Mouse (Mus musculus) megakaryocyte, embryonic 14.5 days (primary cell): ENCODE data around the gene Nomo1. TPM values are rescaled to one million over a fixed set of nuclear protein-coding genes. Genes with fewer than 3 reads are reported as not detected.

Experiments
- H3K27me3 ChIP-seq: replicated peaks from 2 replicates; pipeline ENCODE3; 2012; ENCODE audit warnings: inconsistent platforms
- H3K36me3 ChIP-seq: replicated peaks from 2 replicates; pipeline ENCODE3; 2012; ENCODE audit warnings: low read length, inconsistent platforms, mixed read lengths
- H3K4me1 ChIP-seq: 2 replicates; pipeline ENCODE4 v1.6.1; 2012; ENCODE audit warnings: inconsistent platforms
- H3K4me3 ChIP-seq: replicated peaks from 2 replicates; pipeline ENCODE3; 2012; ENCODE audit warnings: moderate library complexity, mild to moderate bottlenecking, inconsistent platforms
- H3K9me3 ChIP-seq: 2 replicates; pipeline ENCODE4 v1.6.1; 2012; ENCODE audit warnings: inconsistent platforms
- FLI1 ChIP-seq: IDR thresholded peaks from 2 replicates; pipeline ENCODE4 v1.6.1; 2012; ENCODE audit warnings: low read length, inconsistent platforms, mixed read lengths
- GATA1 ChIP-seq: IDR thresholded peaks from 3 replicates; pipeline ENCODE4 v1.6.1; 2012; ENCODE audit warnings: mixed read lengths, low read length, inconsistent platforms, borderline replicate concordance
- polyA plus RNA-seq: library from polyadenylated mRNA; stranded (reverse); fragments of >175 nt; gene quantifications from 2 replicates; pipeline ENCODE4 v1.2.3, GENCODE M21; 2012; ENCODE audit warnings: low replicate concordance; ENCODE audit not compliant: insufficient read depth

Gene Nomo1
- polyA plus RNA-seq, result 172 and 218 TPM in 2 replicates

- Histone ChIP-seq H3K4me1 (peaks cover 72% of the 10 kb centered on the region), H3K27me3 (peaks cover 2% of the 10 kb centered on the region), H3K4me3 (peak within 1 kb of the TSS; percentile 98), H3K36me3 (peaks cover 23% of the 10 kb centered on the region), H3K9me3 (no peaks in the 10 kb centered on the region)
- TF ChIP-seq FLI1 (no peak), GATA1 (no peak)
Measured at GRCm38 (mm10) chr7:46033109-46033869, at the start of gene Nomo1. Nomo1 (plus strand) TSS chr7:46033698.

DNA sequence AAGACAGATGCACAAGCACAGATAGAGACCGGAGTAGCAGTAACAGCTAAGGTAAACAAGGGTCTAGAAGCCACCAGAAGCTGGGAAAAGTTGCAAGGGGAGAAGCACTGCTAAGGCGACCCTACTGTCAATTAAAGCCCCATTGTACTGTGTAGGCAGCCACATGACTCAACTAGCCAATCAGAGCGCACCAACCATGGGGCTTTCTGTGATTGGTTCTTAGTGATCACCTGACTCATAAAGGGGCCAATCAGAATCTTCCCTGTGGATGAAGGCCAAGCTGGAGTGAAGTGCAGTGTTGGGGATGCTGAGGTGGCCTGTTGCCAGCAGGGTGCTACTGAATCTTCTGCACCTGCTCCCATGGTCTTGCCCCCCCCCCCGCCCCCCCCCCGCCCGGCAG lies 46.6 kb upstream of the Nomo1 start:
- H3K36me3 ChIP-seq, result no peaks in the 10 kb centered on the region
- no peak for TF ChIP-seq FLI1
- peaks cover 59% of the 10 kb centered on the region for H3K27me3 ChIP-seq
- H3K4me3 ChIP-seq, result no peak overlapping the region
- no peaks in the 10 kb centered on the region for H3K9me3 ChIP-seq
- H3K4me1 ChIP-seq, result peaks cover 3% of the 10 kb centered on the region; the same call in 1 of the 2 replicates

- peaks cover 3% of the 10 kb centered on the region; the same call in 1 of the 2 replicates for H3K4me1 ChIP-seq
- H3K27me3 ChIP-seq, result peaks cover 55% of the 10 kb centered on the region
- H3K36me3 ChIP-seq, result no peaks in the 10 kb centered on the region
- TF ChIP-seq GATA1, result no peak
- no peak for TF ChIP-seq FLI1
- H3K9me3 ChIP-seq, result no peaks in the 10 kb centered on the region; the same call in 1 of the 2 replicates
- no peak overlapping the region for H3K4me3 ChIP-seq
Measured at GRCm38 (mm10) chr7:45988344-45988743, 45.2 kb upstream of the Nomo1 start.

GRCm38 (mm10) chr7:45992470-45992869 lies 41.0 kb upstream of the Nomo1 start:
- Histone ChIP-seq H3K9me3 (no peaks in the 10 kb centered on the region; the same call in 1 of the 2 replicates), H3K4me3 (no peak overlapping the region), H3K27me3 (peaks cover 64% of the 10 kb centered on the region), H3K36me3 (no peaks in the 10 kb centered on the region), H3K4me1 (peaks cover 3% of the 10 kb centered on the region; the same call in 1 of the 2 replicates)
- no peak for TF ChIP-seq GATA1
- TF ChIP-seq FLI1, result no peak

- Histone ChIP-seq H3K4me1 (peaks cover 3% of the 10 kb centered on the region; the same call in 1 of the 2 replicates), H3K36me3 (no peaks in the 10 kb centered on the region)
Measured at GRCm38 (mm10) chr7:46000577-46000976, 32.9 kb upstream of the Nomo1 start.

GRCm38 (mm10) chr7:46002748-46003147 lies 30.8 kb upstream of the Nomo1 start:
- peaks cover 5% of the 10 kb centered on the region; the same call in 1 of the 2 replicates for H3K9me3 ChIP-seq
- TF ChIP-seq GATA1, result no peak
- TF ChIP-seq FLI1, result no peak
- H3K4me3 ChIP-seq, result no peak overlapping the region
- peaks cover 63% of the 10 kb centered on the region for H3K27me3 ChIP-seq
- peaks cover 3% of the 10 kb centered on the region; the same call in 1 of the 2 replicates for H3K4me1 ChIP-seq
- no peaks in the 10 kb centered on the region for H3K36me3 ChIP-seq

More at GRCm38 (mm10) chr7:46000577-46000976, 32.9 kb upstream of the Nomo1 start:
- Histone ChIP-seq H3K4me3 (no peak overlapping the region), H3K27me3 (peaks cover 72% of the 10 kb centered on the region), H3K9me3 (peaks cover 5% of the 10 kb centered on the region; the same call in 1 of the 2 replicates)
- TF ChIP-seq GATA1 (no peak), FLI1 (no peak)

GRCm38 (mm10) chr7:46009578-46009977 lies 23.9 kb upstream of the Nomo1 start:
- H3K4me3 ChIP-seq, result peak overlapping the region; percentile 87
- no peaks in the 10 kb centered on the region for H3K36me3 ChIP-seq
- TF ChIP-seq GATA1 (no peak), FLI1 (no peak)
- H3K9me3 ChIP-seq, result no peaks in the 10 kb centered on the region
- peaks cover 55% of the 10 kb centered on the region for H3K27me3 ChIP-seq
- peaks cover 27% of the 10 kb centered on the region for H3K4me1 ChIP-seq

GRCm38 (mm10) chr7:46012121-46012520 lies 21.4 kb upstream of the Nomo1 start:
- H3K4me1 ChIP-seq, result peaks cover 37% of the 10 kb centered on the region
- TF ChIP-seq FLI1 (no peak), GATA1 (no peak)
- peaks cover 53% of the 10 kb centered on the region for H3K27me3 ChIP-seq
- no peaks in the 10 kb centered on the region for H3K36me3 ChIP-seq
- H3K4me3 ChIP-seq, result no peak overlapping the region
- H3K9me3 ChIP-seq, result no peaks in the 10 kb centered on the region

DNA sequence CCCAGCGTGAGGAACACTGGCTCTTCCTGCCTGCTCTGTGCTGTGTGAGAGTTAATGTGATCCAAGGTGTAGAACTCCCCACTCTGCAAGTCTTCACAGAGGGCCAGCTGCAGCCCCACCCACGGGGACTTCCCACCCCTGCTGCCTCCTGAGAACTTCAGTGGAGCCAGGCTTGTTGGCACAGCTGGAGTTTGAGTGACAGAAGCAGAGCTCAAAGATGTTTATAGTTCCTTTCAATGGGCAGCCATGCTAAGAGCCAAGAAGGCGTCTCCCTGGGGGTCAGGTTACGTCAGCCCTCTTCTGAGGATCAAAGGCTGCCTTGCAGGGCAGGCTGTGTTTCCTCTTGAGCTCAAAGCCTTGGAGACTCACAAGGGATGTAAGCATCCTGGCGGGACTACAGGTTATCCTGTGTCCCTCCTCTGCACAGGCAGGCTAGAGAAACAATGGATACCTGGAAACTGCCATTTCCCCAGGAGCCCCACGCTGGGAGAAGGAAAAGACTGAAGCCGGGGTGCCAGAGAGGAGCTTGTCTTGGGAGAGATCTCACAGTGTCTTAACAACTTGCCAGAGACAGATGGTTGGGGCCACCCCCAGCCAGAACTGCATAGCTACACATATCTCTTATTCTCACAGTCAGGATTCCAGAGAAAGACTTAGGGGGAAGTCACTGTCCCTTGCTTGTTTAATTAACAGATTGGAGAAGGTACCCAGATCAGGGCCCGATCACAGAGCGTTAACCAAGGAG lies 20.1 kb upstream of the Nomo1 start:
- Histone ChIP-seq H3K4me3 (no peak overlapping the region), H3K27me3 (peaks cover 55% of the 10 kb centered on the region), H3K4me1 (peaks cover 50% of the 10 kb centered on the region), H3K36me3 (no peaks in the 10 kb centered on the region), H3K9me3 (no peaks in the 10 kb centered on the region)
- TF ChIP-seq GATA1 (no peak), FLI1 (no peak)

DNA sequence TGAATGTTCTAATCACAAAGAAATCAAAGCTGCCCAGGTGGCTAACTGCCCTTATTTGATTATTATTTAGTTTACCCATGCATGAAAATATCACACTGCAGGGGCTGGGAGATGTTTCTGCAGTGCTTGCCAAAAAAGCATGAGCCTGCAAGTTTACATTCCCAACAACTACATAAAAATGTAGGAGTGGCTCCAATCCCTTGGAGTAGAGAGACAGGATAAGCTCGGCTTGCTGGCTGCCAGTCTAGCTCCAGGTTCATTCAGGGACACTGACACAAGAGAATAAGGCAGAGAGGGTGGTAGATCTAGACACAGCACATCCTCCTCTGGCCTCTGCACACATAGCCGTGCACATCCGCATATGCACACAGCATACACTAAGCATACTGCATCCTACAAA lies 13.9 kb upstream of the Nomo1 start:
- peak overlapping the region; percentile 46 for H3K4me3 ChIP-seq
- TF ChIP-seq GATA1 (no peak), FLI1 (no peak)

More for the DNA sequence above, 13.9 kb upstream of the Nomo1 start:
- Histone ChIP-seq H3K9me3 (no peaks in the 10 kb centered on the region), H3K36me3 (no peaks in the 10 kb centered on the region), H3K4me1 (peaks cover 65% of the 10 kb centered on the region), H3K27me3 (peaks cover 44% of the 10 kb centered on the region)
